Mouse (Mus musculus) embryo, embryonic 9.5 days (tissue): Measurements from ENCODE around the gene Btbd11.
A peak's percentile ranks its signal among the peaks of the same experiment; 100 is the strongest.
"Not testable (repeated sequence)": the region's sequence is repeated elsewhere in the genome, so short reads cannot be mapped to it uniquely, and the experiment has no call there.

Experiments used
- DNase-seq: peaks from one replicate; pipeline ENCODE4 v3.0.0-alpha.2; 2017; ENCODE audit errors: extremely low spot score

Btbd11 gene

DNA sequence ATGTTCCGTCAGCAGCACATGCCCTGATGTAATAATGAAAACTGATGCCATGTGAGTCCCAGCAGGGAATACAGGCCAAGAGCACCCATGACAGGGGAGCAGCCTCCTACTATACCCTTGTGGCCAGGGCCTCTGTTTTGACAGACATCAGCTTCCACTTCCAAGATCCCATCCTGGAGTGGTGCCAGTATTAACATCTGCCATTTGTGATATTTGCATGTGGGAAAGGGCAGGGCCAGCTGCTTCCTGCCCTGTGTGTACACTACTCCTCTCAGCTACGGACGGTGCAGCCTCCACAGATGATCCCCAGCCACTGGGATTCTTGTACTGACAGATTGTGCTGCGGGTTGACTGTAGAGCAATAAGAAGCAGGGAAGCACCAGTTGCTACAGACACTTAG is 269.3 kb downstream of the Btbd11 start:
- DNase-seq, result no peak

DNA sequence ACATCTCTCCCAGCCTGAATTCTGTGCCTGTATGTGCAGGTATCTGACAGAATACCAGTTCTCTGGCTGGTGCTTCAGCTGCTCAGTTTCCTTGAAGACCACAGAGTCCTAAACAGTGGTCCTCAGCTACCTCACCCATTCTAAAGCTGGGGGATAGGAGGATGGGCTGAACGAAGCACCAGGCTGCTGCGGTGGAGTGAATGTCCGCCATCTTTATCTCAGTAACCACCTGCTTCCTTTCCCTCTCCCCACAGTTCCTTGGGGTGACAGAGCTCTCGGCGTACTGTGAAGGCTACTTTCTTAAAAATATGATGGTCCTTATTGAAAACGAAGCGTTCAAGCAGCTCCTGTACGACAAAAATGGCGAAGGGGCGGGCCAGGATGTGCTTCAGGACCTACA is 271.3 kb downstream of the Btbd11 start:
- no peak for DNase-seq

DNA sequence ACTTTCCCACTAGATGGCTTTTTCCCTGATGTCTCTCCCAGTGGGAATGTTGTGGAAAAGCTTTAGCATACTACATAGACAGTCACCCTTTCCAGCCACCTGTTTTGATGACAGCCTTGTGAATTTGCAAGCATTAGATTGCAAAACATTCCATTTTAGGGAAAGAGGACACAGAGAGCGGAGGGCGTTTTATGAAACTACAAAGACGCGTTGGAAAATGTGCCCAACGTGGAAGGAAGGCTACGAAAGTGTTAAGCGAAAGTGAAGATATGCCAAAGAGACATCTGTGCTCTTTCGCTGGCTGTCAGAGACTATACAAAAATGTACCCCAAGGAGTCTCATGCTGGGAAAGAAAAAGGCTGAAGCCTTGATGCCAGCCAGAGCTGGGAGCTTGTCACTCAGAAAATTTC is 286.9 kb downstream of the Btbd11 start:
- no peak for DNase-seq

DNA sequence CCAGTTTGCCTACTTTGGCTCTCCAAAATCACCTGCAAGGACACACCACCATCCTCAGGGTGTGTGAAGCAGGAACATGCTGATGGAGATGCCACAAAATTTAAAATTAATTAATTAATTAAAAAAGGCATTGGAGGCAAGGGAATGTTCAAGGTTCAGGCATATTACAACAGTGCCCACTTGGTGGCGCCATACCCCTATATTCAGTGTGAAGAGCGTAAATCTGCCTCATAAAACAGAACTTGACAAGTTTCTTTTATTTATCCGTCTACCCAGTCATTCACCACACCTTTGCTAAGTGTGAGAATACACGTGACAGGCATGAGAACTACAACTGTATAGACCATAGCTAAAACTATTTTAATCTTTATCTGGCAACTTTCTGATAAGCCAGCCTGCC is 292.0 kb downstream of the Btbd11 start:
- peak; percentile 15 for DNase-seq

DNA sequence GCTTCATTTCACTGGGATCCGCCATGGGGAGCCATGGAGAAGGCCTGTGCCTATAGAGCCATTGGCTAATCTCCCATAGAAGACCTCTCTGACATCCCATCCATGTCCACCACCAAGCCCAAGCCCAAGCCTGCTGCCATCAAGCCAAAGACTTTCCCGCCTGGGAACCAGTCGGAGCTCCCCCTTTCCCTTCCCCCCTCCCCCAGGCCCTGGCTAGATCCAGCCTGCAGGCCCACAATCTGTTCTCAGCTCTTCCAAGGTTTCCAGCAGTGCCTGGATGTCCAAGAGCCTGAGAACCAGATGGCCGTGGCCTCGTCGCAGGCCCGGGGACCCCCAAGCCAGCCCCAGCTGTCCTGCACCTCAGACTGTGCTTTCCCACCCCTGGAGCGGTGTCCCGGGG is 295.8 kb downstream of the Btbd11 start:
- DNase-seq, result no peak

DNA sequence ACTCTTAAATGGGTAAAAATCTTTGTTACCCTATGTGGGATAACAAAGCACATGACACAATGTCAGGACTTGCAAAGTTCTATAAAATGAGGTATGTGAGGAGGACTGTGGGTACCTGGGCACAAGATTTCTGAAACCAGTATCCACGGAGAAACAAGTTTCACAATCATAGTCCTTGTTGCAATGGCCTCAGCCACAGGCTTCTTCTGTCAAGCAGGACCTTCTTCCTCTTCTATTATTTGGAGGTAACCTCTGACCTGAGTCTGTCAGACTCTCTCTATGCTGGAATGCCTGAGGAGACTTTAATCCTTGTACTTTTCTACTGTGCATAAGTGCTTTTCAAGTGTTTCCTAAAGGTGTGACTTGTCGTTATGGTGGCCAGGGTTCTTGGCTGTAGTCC is 307.8 kb downstream of the Btbd11 start:
- DNase-seq, result not testable (repeated sequence)

DNA sequence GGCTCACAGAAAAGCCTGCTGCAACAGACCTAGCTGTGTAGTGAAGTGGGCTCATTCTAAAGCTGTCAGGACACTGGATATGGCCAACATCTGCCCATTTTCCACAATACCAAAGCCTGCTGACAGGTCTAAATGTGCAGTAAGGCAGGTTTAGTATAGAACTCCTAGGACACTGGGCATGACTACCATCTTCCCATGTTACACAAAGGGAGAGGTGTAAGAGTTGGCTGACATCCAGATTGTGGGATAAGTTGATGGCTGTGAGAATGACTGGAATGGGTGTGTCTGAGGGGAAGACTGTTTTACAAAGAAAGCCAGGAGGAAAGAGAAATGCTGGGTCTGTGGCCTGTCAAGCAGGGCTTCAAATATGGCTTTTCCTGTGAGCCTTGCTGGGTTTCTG is 313.1 kb downstream of the Btbd11 start:
- DNase-seq, result no peak

DNA sequence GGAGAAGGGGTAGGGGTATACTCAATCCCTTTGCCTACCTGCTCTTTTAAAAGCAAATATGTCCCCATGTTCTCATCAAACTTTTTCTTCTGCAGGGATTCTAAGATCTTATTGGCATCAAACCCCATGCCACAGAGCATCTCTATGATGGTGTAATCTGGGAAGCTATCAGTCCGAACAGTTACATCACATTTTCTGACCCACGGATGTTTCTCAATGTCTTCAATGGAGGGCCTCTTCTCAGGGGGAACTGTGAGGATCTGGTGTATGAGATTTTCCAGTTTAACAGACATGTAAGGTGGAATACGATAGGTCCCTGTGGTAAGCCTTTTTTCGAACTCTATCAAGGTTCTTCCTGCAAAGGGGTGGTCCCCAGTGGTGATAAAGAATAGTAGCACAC is 323.2 kb downstream of the Btbd11 start:
- DNase-seq, result not testable (repeated sequence)
